Mouse (Mus musculus) lung, adult 2 months (tissue): ENCODE data around the gene Tmem88.

Experiments used
- CTCF ChIP-seq: fragments of 200-500 bp; IDR thresholded peaks from 2 replicates; pipeline ENCODE4 v1.5.1; 2011; ENCODE audit warnings: mild to moderate bottlenecking, low read length, control low read depth; ENCODE audit not compliant: insufficient read depth
- POLR2A ChIP-seq: fragments of 200-500 bp; IDR thresholded peaks from 2 replicates; pipeline ENCODE4 v1.6.1; 2011; ENCODE audit warnings: low read depth, mild to moderate bottlenecking, control low read depth, low read length, borderline replicate concordance; ENCODE audit errors: extremely low read depth

GRCm38 (mm10) chr11:69372780-69373170, 25.3 kb downstream of the Tmem88 start:
- TF ChIP-seq CTCF (0 out of 2 replicates have a peak, but pooled peaks have one; percentile 7), POLR2A (no peak)
